Mouse (Mus musculus): ENCODE data around the gene Dstn.

Dstn gene

DNA sequence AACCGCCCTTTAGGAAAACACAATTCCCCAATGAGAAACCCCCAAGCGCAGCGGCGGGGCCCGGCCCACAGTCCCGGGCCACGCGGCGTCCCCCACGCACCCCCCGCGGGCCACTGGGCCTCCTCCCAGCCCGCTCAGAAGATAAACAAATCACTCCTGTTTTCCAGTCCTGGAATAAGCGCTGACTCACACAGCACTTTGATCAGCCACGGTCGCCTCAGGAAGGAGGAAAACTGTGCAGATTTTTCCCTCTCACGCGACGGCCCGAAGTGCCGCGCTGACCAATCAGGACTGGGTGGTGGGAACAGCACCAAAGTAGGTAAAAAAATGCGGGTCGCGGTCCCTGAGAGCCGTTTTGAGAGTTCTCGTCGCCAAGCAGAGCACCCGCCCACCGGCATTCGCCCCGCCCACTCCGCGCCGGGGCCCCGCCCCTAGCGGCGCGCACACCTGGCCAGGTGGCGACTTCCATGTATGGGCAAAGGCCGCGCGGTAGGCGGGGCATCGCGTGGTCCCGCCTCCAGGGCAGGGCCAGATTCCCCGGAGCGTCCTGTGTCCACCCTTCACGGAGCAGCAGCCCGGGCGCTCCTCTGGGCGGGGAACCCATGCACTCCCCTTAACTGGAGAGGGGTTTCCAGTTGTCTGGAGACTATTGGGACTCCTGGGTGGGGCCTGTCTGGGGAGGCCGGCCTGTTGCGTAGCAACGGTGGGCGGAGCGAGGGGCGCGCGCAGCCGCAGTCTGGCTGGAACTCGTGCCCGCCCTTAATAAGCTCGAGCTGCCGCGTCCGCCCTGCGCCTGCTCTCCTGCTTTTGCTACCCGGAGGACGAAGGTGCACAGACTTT, at the start of gene Dstn:
Gene Dstn (plus strand): TSS at position 561 of the 840 bp plus-strand sequence.
- peak; percentile 96 for DNase-seq (ENCODE audit: low read depth)

- peak; percentile 77 for DNase-seq (ENCODE audit: low read depth)
Observed at GRCm38 (mm10) chr2:143867326-143867725, 47.8 kb upstream of the Dstn start.

DNA sequence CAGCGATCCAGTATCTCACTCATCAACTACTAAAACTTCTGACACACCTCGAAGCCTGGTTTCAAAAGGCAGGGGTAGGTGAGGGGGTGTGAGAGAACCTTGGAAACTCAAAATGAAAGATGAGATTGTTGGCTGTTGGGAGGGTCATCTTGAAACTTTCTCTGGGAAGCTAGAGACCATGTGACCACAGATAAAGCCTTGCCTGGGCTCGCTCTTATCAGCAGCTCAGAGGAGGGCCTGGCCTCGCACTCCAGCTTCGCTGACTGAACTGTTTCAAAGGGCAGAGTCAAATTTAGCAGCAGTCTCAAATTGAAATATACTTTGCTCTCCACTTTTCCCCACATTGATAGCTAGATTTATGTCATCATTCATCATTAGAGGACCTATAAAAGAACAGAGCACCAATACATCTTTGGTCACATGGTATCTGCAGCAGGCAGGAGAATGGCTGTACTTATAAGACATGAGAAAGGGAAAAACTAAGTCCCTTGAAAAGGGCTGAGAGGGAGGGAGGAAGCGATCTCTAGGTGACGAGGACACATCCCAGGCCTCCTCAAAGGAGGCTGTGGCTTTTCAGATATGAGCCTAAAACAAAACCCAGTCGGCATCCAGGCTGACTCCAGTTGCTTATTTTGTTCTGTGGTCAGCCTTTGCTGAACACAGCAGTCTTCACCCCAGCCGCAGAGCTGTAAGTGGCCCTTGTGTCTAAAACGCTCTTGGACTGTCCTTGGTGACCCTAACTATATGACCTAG, 44.0 kb upstream of the Dstn start:
- no peak for DNase-seq (ENCODE audit: low read depth)

- no peak for DNase-seq (ENCODE audit: low read depth)
Observed at GRCm38 (mm10) chr2:143876026-143876425, 39.1 kb upstream of the Dstn start.

- no peak for DNase-seq (ENCODE audit: low read depth)
Observed at GRCm38 (mm10) chr2:143876929-143877632, 38.0 kb upstream of the Dstn start.

DNA sequence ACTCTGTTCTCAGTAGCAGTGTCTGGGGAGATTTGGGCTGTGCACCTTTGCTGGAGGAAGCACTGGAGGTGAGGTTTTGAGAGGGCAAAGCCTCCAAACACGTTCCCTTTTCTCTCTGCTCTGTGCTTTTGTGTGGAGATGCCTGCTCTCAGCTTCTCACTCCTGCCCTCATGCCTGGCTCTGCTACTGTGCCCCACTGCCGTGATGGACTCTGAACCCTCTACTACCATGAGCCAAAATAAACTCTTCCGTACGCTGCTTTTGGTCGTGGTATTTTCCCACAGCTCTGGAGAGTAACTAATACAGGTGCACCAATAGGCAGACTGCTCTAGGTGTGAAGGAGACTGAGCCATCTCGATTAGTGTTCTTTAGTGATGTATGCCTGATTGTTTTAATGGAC, 35.8 kb upstream of the Dstn start:
- DNase-seq (ENCODE audit: low read depth): no peak

GRCm38 (mm10) chr2:143882002-143882401, 33.1 kb upstream of the Dstn start:
- DNase-seq (ENCODE audit: low read depth): no peak

GRCm38 (mm10) chr2:143882606-143883288, 32.4 kb upstream of the Dstn start:
- no peak for DNase-seq (ENCODE audit: low read depth)

GRCm38 (mm10) chr2:143889131-143889859, 25.8 kb upstream of the Dstn start:
- no peak for DNase-seq (ENCODE audit: low read depth)

- DNase-seq (ENCODE audit: low read depth): no peak
Observed at GRCm38 (mm10) chr2:143889860-143890433, 25.2 kb upstream of the Dstn start.

- DNase-seq (ENCODE audit: low read depth): no peak
Observed at GRCm38 (mm10) chr2:143891302-143892048, 23.6 kb upstream of the Dstn start.

- no peak for DNase-seq (ENCODE audit: low read depth)
Observed at GRCm38 (mm10) chr2:143899470-143900220, 15.5 kb upstream of the Dstn start.

GRCm38 (mm10) chr2:143900821-143901351, 14.2 kb upstream of the Dstn start:
- DNase-seq (ENCODE audit: low read depth): no peak

- peak; percentile 53 for DNase-seq (ENCODE audit: low read depth)
Observed at GRCm38 (mm10) chr2:143903376-143904045, 11.6 kb upstream of the Dstn start.

GRCm38 (mm10) chr2:143904896-143905295, 10.2 kb upstream of the Dstn start:
- no peak for DNase-seq (ENCODE audit: low read depth)

- DNase-seq (ENCODE audit: low read depth): no peak
Observed at GRCm38 (mm10) chr2:143909230-143909629, 5.9 kb upstream of the Dstn start.

DNA sequence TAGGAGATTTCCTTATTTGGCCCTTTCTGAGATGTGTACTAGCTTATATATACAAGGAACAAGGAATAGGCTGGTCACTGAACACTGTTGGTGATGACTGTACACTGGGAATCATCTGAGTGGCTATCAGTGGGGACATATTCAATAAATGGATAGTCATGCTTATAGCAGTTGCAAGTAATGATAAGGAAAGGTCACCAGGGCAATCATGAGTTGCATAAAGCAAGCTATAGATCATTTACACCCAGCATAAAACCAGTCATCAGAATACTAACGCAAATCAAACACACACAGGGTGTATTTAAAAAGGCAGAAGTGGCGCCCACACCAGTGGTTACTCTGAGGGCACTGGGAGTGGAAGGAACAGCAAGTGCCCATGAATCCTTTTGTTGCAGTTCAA, 2.9 kb upstream of the Dstn start:
- DNase-seq (ENCODE audit: low read depth): no peak

DNA sequence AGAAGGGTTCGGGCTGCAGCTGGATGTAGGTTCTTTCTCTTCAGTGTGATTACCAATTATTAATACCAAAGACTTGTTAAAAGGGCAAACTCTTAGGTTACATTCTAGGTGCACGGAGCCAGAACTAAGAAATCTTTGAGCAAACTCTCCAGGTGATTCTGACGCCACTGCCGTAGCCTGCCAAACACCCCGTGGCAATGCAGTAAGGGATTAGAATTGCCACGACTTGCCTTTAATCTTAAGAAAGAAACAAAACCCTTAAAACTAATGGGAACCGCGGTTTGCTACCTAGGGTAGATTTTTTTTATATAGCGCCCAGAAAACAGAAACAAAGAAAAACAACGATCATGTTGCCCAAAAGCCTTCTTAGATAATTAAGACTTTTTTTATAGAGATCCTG, 899 bp upstream of the Dstn start:
- no peak for DNase-seq (ENCODE audit: low read depth)

Data from 416B (cell line).